Mouse (Mus musculus): ENCODE measurements around the gene Rmdn2. TPM values are rescaled to one million over a fixed set of nuclear protein-coding genes. Genes with fewer than 3 reads are reported as not detected.

The Rmdn2 gene
- polyA plus RNA-seq, 1 experiment: 143 TPM

DNA sequence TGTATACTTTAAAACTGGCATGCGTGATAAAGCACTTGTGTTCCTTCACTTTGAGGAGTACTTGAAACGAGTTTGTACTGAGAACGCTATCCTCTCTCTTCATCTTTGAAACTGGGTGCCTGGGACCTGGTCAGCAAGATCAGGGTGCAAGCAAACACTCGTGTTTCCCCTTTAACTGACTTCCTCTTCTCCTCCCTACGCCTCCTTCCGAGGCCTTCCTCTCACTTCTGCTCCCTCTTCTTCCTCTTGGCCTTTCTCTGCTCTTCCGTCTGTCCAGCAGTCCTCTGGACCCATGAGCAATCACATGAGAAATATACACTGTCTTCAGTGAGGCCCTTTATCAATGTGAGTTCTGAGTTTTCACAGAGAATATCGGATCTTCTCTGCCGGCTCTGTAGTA lies 50.2 kb downstream of the Rmdn2 start:
- Histone ChIP-seq H3K27ac (ENCODE audit: control insufficient read depth, insufficient read depth, low read depth, low read length) (no peak overlapping the region), H3K27me3 (ENCODE audit: control insufficient read depth, insufficient read depth, low read length) (no peaks in the 10 kb centered on the region), H3K4me1 (ENCODE audit: control insufficient read depth, insufficient read depth, low read length) (peaks cover 2% of the 10 kb centered on the region; the same call in 1 of the 2 replicates), H3K4me3 (ENCODE audit: control insufficient read depth, low read depth, low read length) (no peak overlapping the region), H3K36me3 (ENCODE audit: control insufficient read depth, insufficient read depth, low read length) (no peaks in the 10 kb centered on the region)
- no peak for TF ChIP-seq CTCF (IDR thresholded peaks at IDR 0.05; ENCODE audit: control insufficient read depth, insufficient read depth, insufficient replicate concordance, low read depth, low read length)
- TF ChIP-seq POLR2A (IDR thresholded peaks at IDR 0.05; ENCODE audit: control insufficient read depth, low read depth, low read length): no peak

- no peak for TF ChIP-seq CTCF (IDR thresholded peaks at IDR 0.05; ENCODE audit: control insufficient read depth, insufficient read depth, insufficient replicate concordance, low read depth, low read length)
- TF ChIP-seq POLR2A (IDR thresholded peaks at IDR 0.05; ENCODE audit: control insufficient read depth, low read depth, low read length): no peak
- H3K27me3 ChIP-seq (ENCODE audit: control insufficient read depth, insufficient read depth, low read length): no peaks in the 10 kb centered on the region
- no peak overlapping the region for H3K27ac ChIP-seq (ENCODE audit: control insufficient read depth, insufficient read depth, low read depth, low read length)
- H3K4me1 ChIP-seq (ENCODE audit: control insufficient read depth, insufficient read depth, low read length): peaks cover 2% of the 10 kb centered on the region; the same call in 1 of the 2 replicates
- no peaks in the 10 kb centered on the region for H3K36me3 ChIP-seq (ENCODE audit: control insufficient read depth, insufficient read depth, low read length)
- no peak overlapping the region for H3K4me3 ChIP-seq (ENCODE audit: control insufficient read depth, low read depth, low read length)
Observed at GRCm38 (mm10) chr17:79663393-79664105, 51.9 kb downstream of the Rmdn2 start.

DNA sequence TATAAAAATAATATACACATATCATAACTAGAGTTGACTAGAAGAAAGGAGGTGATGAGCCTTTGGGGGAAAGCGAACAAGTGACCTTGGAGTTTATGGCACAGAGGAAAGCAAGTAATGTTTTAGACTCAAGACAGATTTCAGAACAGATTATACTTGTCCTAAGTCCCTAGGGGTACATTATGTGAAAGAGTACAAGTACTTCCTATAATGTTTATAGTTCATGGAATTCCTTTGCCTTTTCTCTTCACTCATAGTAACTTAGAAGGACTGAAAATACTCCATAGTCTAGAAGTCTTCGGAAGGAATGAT lies 52.4 kb downstream of the Rmdn2 start:
- no peaks in the 10 kb centered on the region for H3K27me3 ChIP-seq (ENCODE audit: control insufficient read depth, insufficient read depth, low read length)
- H3K4me3 ChIP-seq (ENCODE audit: control insufficient read depth, low read depth, low read length): no peak overlapping the region
- no peak overlapping the region for H3K27ac ChIP-seq (ENCODE audit: control insufficient read depth, insufficient read depth, low read depth, low read length)
- peaks cover 2% of the 10 kb centered on the region; the same call in 1 of the 2 replicates for H3K4me1 ChIP-seq (ENCODE audit: control insufficient read depth, insufficient read depth, low read length)
- no peaks in the 10 kb centered on the region for H3K36me3 ChIP-seq (ENCODE audit: control insufficient read depth, insufficient read depth, low read length)
- TF ChIP-seq CTCF (IDR thresholded peaks at IDR 0.05; ENCODE audit: control insufficient read depth, insufficient read depth, insufficient replicate concordance, low read depth, low read length): no peak
- TF ChIP-seq POLR2A (IDR thresholded peaks at IDR 0.05; ENCODE audit: control insufficient read depth, low read depth, low read length): no peak

DNA sequence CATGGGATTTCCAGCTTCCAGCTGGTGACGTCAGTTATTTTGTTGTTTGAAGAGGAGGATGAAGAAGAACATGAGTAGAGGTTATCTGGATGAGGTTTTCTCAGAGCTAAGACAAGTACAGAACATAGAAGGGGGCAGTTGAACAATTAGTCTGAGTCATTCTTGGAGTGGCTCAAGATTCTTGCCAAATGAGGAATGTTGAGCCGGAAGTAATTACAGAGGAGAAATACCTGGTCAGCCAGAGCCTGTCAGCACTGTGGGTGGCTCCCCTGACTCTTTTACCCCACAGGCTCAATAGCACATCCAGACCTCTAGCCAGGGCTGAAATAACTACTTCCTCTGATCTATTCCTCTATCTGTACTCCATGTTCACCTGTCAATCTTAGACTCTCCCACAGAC lies 59.2 kb downstream of the Rmdn2 start:
- H3K27me3 ChIP-seq (ENCODE audit: control insufficient read depth, insufficient read depth, low read length): no peaks in the 10 kb centered on the region

DNA sequence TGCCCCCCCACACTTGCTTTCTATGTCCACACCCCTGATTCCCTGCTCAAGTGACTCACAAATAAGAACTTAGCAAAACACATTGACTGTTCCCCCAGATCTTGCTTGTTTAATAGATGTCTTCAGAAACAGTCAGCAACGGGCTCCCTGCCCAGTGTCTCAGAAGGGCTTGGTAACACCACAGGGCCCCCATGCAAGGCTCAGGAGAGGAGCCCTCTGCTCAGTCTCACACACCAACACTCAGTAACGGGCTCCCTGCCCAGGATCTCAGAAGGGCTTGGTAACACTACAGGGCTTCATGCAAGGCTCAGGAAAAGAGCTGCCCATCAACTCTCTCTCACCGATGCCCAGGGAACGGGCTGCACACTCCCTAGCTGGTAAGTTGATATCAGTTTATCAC lies 83.4 kb downstream of the Rmdn2 start:
- H3K27ac ChIP-seq (ENCODE audit: control insufficient read depth, insufficient read depth, low read depth, low read length): no peak overlapping the region
- H3K4me1 ChIP-seq (ENCODE audit: control insufficient read depth, insufficient read depth, low read length): no peaks in the 10 kb centered on the region
- H3K27me3 ChIP-seq (ENCODE audit: control insufficient read depth, insufficient read depth, low read length): no peaks in the 10 kb centered on the region
- TF ChIP-seq CTCF (IDR thresholded peaks at IDR 0.05; ENCODE audit: control insufficient read depth, insufficient read depth, insufficient replicate concordance, low read depth, low read length) (no peak), POLR2A (IDR thresholded peaks at IDR 0.05; ENCODE audit: control insufficient read depth, low read depth, low read length) (no peak)
- H3K4me3 ChIP-seq (ENCODE audit: control insufficient read depth, low read depth, low read length): no peak overlapping the region
- no peaks in the 10 kb centered on the region for H3K36me3 ChIP-seq (ENCODE audit: control insufficient read depth, insufficient read depth, low read length)

More for the DNA sequence above, 59.2 kb downstream of the Rmdn2 start:
- TF ChIP-seq CTCF (IDR thresholded peaks at IDR 0.05; ENCODE audit: control insufficient read depth, insufficient read depth, insufficient replicate concordance, low read depth, low read length) (no peak), POLR2A (IDR thresholded peaks at IDR 0.05; ENCODE audit: control insufficient read depth, low read depth, low read length) (no peak)
- no peaks in the 10 kb centered on the region for H3K4me1 ChIP-seq (ENCODE audit: control insufficient read depth, insufficient read depth, low read length)
- no peak overlapping the region for H3K27ac ChIP-seq (ENCODE audit: control insufficient read depth, insufficient read depth, low read depth, low read length)
- H3K36me3 ChIP-seq (ENCODE audit: control insufficient read depth, insufficient read depth, low read length): no peaks in the 10 kb centered on the region
- no peak overlapping the region for H3K4me3 ChIP-seq (ENCODE audit: control insufficient read depth, low read depth, low read length)

GRCm38 (mm10) chr17:79695541-79695940 lies 83.9 kb downstream of the Rmdn2 start:
- Histone ChIP-seq H3K36me3 (ENCODE audit: control insufficient read depth, insufficient read depth, low read length) (no peaks in the 10 kb centered on the region), H3K4me3 (ENCODE audit: control insufficient read depth, low read depth, low read length) (no peak overlapping the region), H3K27me3 (ENCODE audit: control insufficient read depth, insufficient read depth, low read length) (no peaks in the 10 kb centered on the region), H3K27ac (ENCODE audit: control insufficient read depth, insufficient read depth, low read depth, low read length) (no peak overlapping the region), H3K4me1 (ENCODE audit: control insufficient read depth, insufficient read depth, low read length) (no peaks in the 10 kb centered on the region)
- TF ChIP-seq POLR2A (IDR thresholded peaks at IDR 0.05; ENCODE audit: control insufficient read depth, low read depth, low read length) (no peak), CTCF (IDR thresholded peaks at IDR 0.05; ENCODE audit: control insufficient read depth, insufficient read depth, insufficient replicate concordance, low read depth, low read length) (no peak)

DNA sequence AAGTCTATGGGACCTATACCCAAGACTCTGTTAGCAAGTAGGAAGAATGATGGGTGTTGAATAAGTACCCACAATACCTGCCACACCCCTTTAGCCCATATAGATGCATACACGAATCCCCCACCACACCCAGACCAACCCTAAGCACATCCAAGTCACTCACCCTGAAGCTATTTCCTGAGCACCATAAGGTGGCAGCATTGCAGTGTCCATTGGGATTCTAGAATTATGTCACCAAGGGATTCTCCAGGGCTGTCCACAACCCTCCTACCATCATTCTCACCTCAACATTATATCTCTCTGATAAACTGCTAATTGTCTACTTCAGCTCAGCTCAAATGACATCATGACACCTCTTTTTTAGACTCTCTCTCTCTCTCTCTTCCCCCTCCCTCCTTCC lies 87.5 kb downstream of the Rmdn2 start:
- Histone ChIP-seq H3K27me3 (ENCODE audit: control insufficient read depth, insufficient read depth, low read length) (no peaks in the 10 kb centered on the region), H3K4me1 (ENCODE audit: control insufficient read depth, insufficient read depth, low read length) (no peaks in the 10 kb centered on the region), H3K4me3 (ENCODE audit: control insufficient read depth, low read depth, low read length) (no peak overlapping the region), H3K36me3 (ENCODE audit: control insufficient read depth, insufficient read depth, low read length) (no peaks in the 10 kb centered on the region), H3K27ac (ENCODE audit: control insufficient read depth, insufficient read depth, low read depth, low read length) (no peak overlapping the region)
- TF ChIP-seq CTCF (IDR thresholded peaks at IDR 0.05; ENCODE audit: control insufficient read depth, insufficient read depth, insufficient replicate concordance, low read depth, low read length) (no peak; the same call in 1 of the 2 replicates), POLR2A (IDR thresholded peaks at IDR 0.05; ENCODE audit: control insufficient read depth, low read depth, low read length) (no peak)
